Mouse (Mus musculus) heart, adult 2 months (tissue): ENCODE measurements around the gene Kif5c. TPM values are rescaled to one million over a fixed set of nuclear protein-coding genes. Genes with fewer than 3 reads are reported as not detected.
A peak's percentile ranks its signal among the peaks of the same experiment; 100 is the strongest.

Experiments
- DNase-seq, 2 experiments: peaks; one replicate each; pipeline ENCODE4 v3.0.0; 2021
- H3K27ac ChIP-seq: fragments of 200-600 bp; 2 replicates; pipeline ENCODE4 v1.8.1; 2022
- H3K27me3 ChIP-seq: fragments of 200-500 bp; 2 replicates; pipeline ENCODE4 v1.6.1; 2012; ENCODE audit warnings: mild to moderate bottlenecking, low read length, inconsistent platforms, mixed read lengths; ENCODE audit not compliant: control insufficient read depth, insufficient read depth
- H3K36me3 ChIP-seq: fragments of 200-500 bp; 2 replicates; pipeline ENCODE4 v1.6.1; 2012; ENCODE audit warnings: low read length, inconsistent platforms; ENCODE audit not compliant: control insufficient read depth, insufficient read depth
- H3K4me1 ChIP-seq: fragments of 200-500 bp; 2 replicates; pipeline ENCODE4 v1.6.1; 2011; ENCODE audit warnings: low read length; ENCODE audit not compliant: control insufficient read depth, insufficient read depth
- H3K4me3 ChIP-seq: fragments of 200-600 bp; 2 replicates; pipeline ENCODE4 v1.8.1; 2022
- H3K79me2 ChIP-seq: fragments of 200-500 bp; replicated peaks from 2 replicates; pipeline ENCODE4 v1.6.1; 2012; ENCODE audit warnings: mild to moderate bottlenecking, inconsistent platforms, low read length, moderate library complexity, mixed read lengths; ENCODE audit not compliant: control insufficient read depth, insufficient read depth
- H3K9ac ChIP-seq: fragments of 200-500 bp; 2 replicates; pipeline ENCODE4 v1.6.1; 2012; ENCODE audit warnings: low read depth, mild to moderate bottlenecking, control low read depth, inconsistent platforms, low read length, mixed read lengths
- CTCF ChIP-seq: fragments of 200-600 bp; IDR thresholded peaks from 2 replicates; pipeline ENCODE4 v1.8.1; 2022; ENCODE audit warnings: antibody characterized with exemption, mild to moderate bottlenecking, moderate library complexity
- EP300 ChIP-seq: fragments of 200-500 bp; IDR thresholded peaks from 2 replicates; pipeline ENCODE4 v1.6.1; 2011; ENCODE audit warnings: low read depth, low read length, control low read depth; ENCODE audit not compliant: insufficient read depth
- POLR2A ChIP-seq: fragments of 200-500 bp; IDR thresholded peaks from 2 replicates; pipeline ENCODE4 v1.6.1; 2011; ENCODE audit warnings: mild to moderate bottlenecking, low read depth, low read length, control low read depth; ENCODE audit not compliant: insufficient read depth
- WGBS: fragments of 180-500 bp; shearing (Covaris S2); methylation state at CpG from one replicate; pipeline ENCODE4 v1.1.7; 2018; 5-methylcytosine and 5-hydroxymethylcytosine counted together
- intact Hi-C: fragments of 180-260 bp; cut with DNase I; formaldehyde crosslinking; loops from one replicate; pipeline ENCODE4 v1.15.1; 2025
- polyA plus RNA-seq: library from polyadenylated mRNA; depleted of rRNA; stranded (reverse); fragments of >200 nt; gene quantifications from 2 replicates; pipeline ENCODE4 v1.2.3, GENCODE M21; 2012
- total RNA-seq, 2 experiments: library from RNA; stranded (reverse); gene quantifications; 2 replicates each; pipeline ENCODE4 v1.2.3; 2021

Kif5c gene
- total and polyA plus RNA-seq, 3 experiments: 0.52 to 0.82 (median 0.60) TPM

GRCm38 (mm10) chr2:49695461-49695860, 76.4 kb downstream of the Kif5c start:
- no peaks in the 10 kb centered on the region for H3K79me2 ChIP-seq
- no peak overlapping the region for H3K9ac ChIP-seq
- no peaks in the 10 kb centered on the region for H3K27me3 ChIP-seq
- no peak overlapping the region for H3K4me3 ChIP-seq
- no peak for DNase-seq
- H3K4me1 ChIP-seq: no peaks in the 10 kb centered on the region
- 89% methylated on average over 3 of the region's 3 CpGs for WGBS
- no peak overlapping the region for H3K27ac ChIP-seq
- H3K36me3 ChIP-seq: no peaks in the 10 kb centered on the region
- TF ChIP-seq CTCF: no peak
- TF ChIP-seq EP300: no peak
- no peak for TF ChIP-seq POLR2A
- intact Hi-C loops: no loop called here

- no peak overlapping the region for H3K27ac ChIP-seq
- 85% methylated on average over 5 of the region's 5 CpGs for WGBS
- H3K4me1 ChIP-seq: no peaks in the 10 kb centered on the region
- H3K79me2 ChIP-seq: no peaks in the 10 kb centered on the region
- no peak for DNase-seq
- intact Hi-C loops: no loop called here
- H3K9ac ChIP-seq: no peak overlapping the region
- TF ChIP-seq CTCF (no peak), EP300 (no peak), POLR2A (no peak)
- no peak overlapping the region for H3K4me3 ChIP-seq
- no peaks in the 10 kb centered on the region for H3K36me3 ChIP-seq
- no peaks in the 10 kb centered on the region for H3K27me3 ChIP-seq
Observed at GRCm38 (mm10) chr2:49698851-49699250, 79.8 kb downstream of the Kif5c start.

- 54% methylated on average over 22 of the region's 22 CpGs for WGBS
- intact Hi-C loops: no loop called here
- Histone ChIP-seq H3K79me2 (no peaks in the 10 kb centered on the region), H3K4me3 (peak overlapping the region; percentile 25), H3K9ac (no peak overlapping the region), H3K4me1 (no peaks in the 10 kb centered on the region), H3K27me3 (no peaks in the 10 kb centered on the region), H3K27ac (no peak overlapping the region; the same call in 1 of the 2 replicates), H3K36me3 (no peaks in the 10 kb centered on the region)
- TF ChIP-seq EP300 (no peak), CTCF (no peak), POLR2A (no peak)
- DNase-seq: peak; percentile 19 to 30
Observed at GRCm38 (mm10) chr2:49700176-49700971, 81.3 kb downstream of the Kif5c start.

- H3K4me1 ChIP-seq: no peaks in the 10 kb centered on the region
- H3K4me3 ChIP-seq: no peak overlapping the region
- H3K27me3 ChIP-seq: no peaks in the 10 kb centered on the region
- no peak overlapping the region for H3K27ac ChIP-seq
- 67% methylated on average over 3 of the region's 3 CpGs for WGBS
- H3K79me2 ChIP-seq: no peaks in the 10 kb centered on the region
- no peak overlapping the region for H3K9ac ChIP-seq
- no peaks in the 10 kb centered on the region for H3K36me3 ChIP-seq
- DNase-seq: no peak
- intact Hi-C loops: loop anchor here (5.0 kb wide), 1 partner anchor 263 kb away; no protein-coding TSS in a partner anchor
- TF ChIP-seq POLR2A (no peak), CTCF (peak; percentile 56)
Observed at GRCm38 (mm10) chr2:49710223-49710622, 91.1 kb downstream of the Kif5c start.

GRCm38 (mm10) chr2:49711693-49712092, 92.6 kb downstream of the Kif5c start:
- H3K36me3 ChIP-seq: no peaks in the 10 kb centered on the region
- H3K9ac ChIP-seq: no peak overlapping the region
- H3K79me2 ChIP-seq: no peaks in the 10 kb centered on the region
- no peak overlapping the region for H3K27ac ChIP-seq
- no peak for DNase-seq
- WGBS: 82% methylated on average over 6 of the region's 6 CpGs
- intact Hi-C loops: loop anchor here (5.0 kb wide), 1 partner anchor 264 kb away; no protein-coding TSS in a partner anchor
- no peak overlapping the region for H3K4me3 ChIP-seq
- H3K4me1 ChIP-seq: no peaks in the 10 kb centered on the region
- H3K27me3 ChIP-seq: no peaks in the 10 kb centered on the region
- no peak for TF ChIP-seq EP300

- H3K4me3 ChIP-seq: no peak overlapping the region
- H3K27ac ChIP-seq: no peak overlapping the region
- H3K9ac ChIP-seq: no peak overlapping the region
- DNase-seq: no peak
- H3K79me2 ChIP-seq: no peaks in the 10 kb centered on the region
- TF ChIP-seq EP300: no peak
- 0 out of 2 replicates have a peak, but pooled peaks have one; percentile 6 for TF ChIP-seq CTCF
- no peak for TF ChIP-seq POLR2A
- intact Hi-C loops: loop anchor here (5.0 kb wide), 1 partner anchor 265 kb away; no protein-coding TSS in a partner anchor
- no peaks in the 10 kb centered on the region for H3K36me3 ChIP-seq
- WGBS: 58% methylated on average over 7 of the region's 7 CpGs
- H3K27me3 ChIP-seq: no peaks in the 10 kb centered on the region
- H3K4me1 ChIP-seq: no peaks in the 10 kb centered on the region
Observed at GRCm38 (mm10) chr2:49712336-49712887, 93.3 kb downstream of the Kif5c start.
